Mouse (Mus musculus): ENCODE measurements around the gene Urgcp.

DNA sequence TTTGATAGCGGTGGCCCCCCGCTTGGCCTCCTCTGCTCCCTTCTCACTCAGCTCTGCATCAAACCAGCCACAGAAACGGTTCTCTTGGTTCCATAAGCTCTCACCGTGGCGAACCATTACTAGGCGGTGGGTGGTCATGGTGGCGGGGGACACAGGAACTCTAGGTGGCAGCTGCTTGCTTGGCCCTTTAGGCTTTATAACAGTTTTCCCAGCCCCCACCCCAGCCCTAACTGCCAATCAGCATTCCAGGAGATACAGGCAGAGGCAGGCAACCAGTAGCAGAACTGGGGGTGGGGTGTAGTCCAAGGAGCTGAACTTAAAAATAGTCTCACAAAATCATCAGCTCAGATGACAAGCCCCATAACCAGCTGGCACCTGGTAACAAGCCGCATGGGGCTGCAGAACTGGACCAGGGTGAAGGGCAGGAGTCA lies 41.4 kb upstream of the Urgcp start, which contains the start of gene Pgam2:
- TF ChIP-seq CTCF (conservative IDR thresholded peaks at IDR 0.05; ENCODE audit: insufficient read depth, insufficient read length, low read depth, low read length) (no peak), POLR2A (IDR thresholded peaks at IDR 0.05; ENCODE audit: low read depth, low read length) (no peak)

Data from kidney, adult 2 months (tissue).